Mouse (Mus musculus) small intestine, adult 2 months (tissue): ENCODE measurements around the gene Ip6k1. TPM values are rescaled to one million over a fixed set of nuclear protein-coding genes. Genes with fewer than 3 reads are reported as not detected.

ENCODE experiments used
- H3K27ac ChIP-seq: fragments of 200-500 bp; 2 replicates; pipeline ENCODE4 v1.5.1; 2012; ENCODE audit warnings: low read depth, low read length, control low read depth, inconsistent platforms; ENCODE audit not compliant: insufficient read depth
- H3K27me3 ChIP-seq: fragments of 200-500 bp; 2 replicates; pipeline ENCODE4 v1.6.1; 2012; ENCODE audit warnings: mild to moderate bottlenecking, moderate library complexity, low read length, inconsistent platforms; ENCODE audit not compliant: control insufficient read depth, insufficient read depth
- H3K36me3 ChIP-seq: fragments of 200-500 bp; 2 replicates; pipeline ENCODE4 v1.6.1; 2012; ENCODE audit warnings: mild to moderate bottlenecking, low read length, control low read depth, inconsistent platforms; ENCODE audit not compliant: control insufficient read depth, insufficient read depth
- H3K4me1 ChIP-seq: fragments of 200-500 bp; 2 replicates; pipeline ENCODE4 v1.6.1; 2012; ENCODE audit warnings: low read length, inconsistent platforms, mixed read lengths; ENCODE audit not compliant: control insufficient read depth, insufficient read depth, insufficient read length
- H3K4me3 ChIP-seq: fragments of 200-500 bp; 2 replicates; pipeline ENCODE4 v1.5.1; 2012; ENCODE audit warnings: low read depth, mild to moderate bottlenecking, control low read depth, inconsistent platforms, low read length, moderate library complexity
- CTCF ChIP-seq: fragments of 200-500 bp; IDR thresholded peaks from 2 replicates; pipeline ENCODE4 v1.5.1; 2012; ENCODE audit warnings: low read depth, mild to moderate bottlenecking, control low read depth, inconsistent platforms, low read length, moderate library complexity, mixed read lengths; ENCODE audit not compliant: insufficient replicate concordance, insufficient read length; ENCODE audit errors: extremely low read depth
- POLR2A ChIP-seq: fragments of 200-500 bp; IDR thresholded peaks from 2 replicates; pipeline ENCODE4 v1.6.1; 2012; ENCODE audit warnings: low read depth, mild to moderate bottlenecking, control low read depth, inconsistent platforms, low read length, moderate library complexity
- WGBS: fragments of 180-500 bp; shearing (Covaris S2); methylation state at CpG from one replicate; pipeline ENCODE4 v1.1.7; 2018; 5-methylcytosine and 5-hydroxymethylcytosine counted together
- polyA plus RNA-seq: library from polyadenylated mRNA; depleted of rRNA; stranded (reverse); fragments of >200 nt; gene quantifications from 2 replicates; pipeline ENCODE4 v1.2.3, GENCODE M21; 2012

The Ip6k1 gene
- polyA plus RNA-seq, 1 experiment, result 160 TPM

- H3K27ac ChIP-seq, result peak overlapping the region; percentile 74
- peaks cover 41% of the 10 kb centered on the region for H3K36me3 ChIP-seq
- peaks cover 18% of the 10 kb centered on the region for H3K4me1 ChIP-seq
- no peak for TF ChIP-seq POLR2A
- no peaks in the 10 kb centered on the region for H3K27me3 ChIP-seq
- WGBS, result 63% methylated on average over 4 of the region's 4 CpGs
- H3K4me3 ChIP-seq, result no peak overlapping the region
Observed at GRCm38 (mm10) chr9:107983421-107983890, 18.8 kb upstream of the Ip6k1 start.

DNA sequence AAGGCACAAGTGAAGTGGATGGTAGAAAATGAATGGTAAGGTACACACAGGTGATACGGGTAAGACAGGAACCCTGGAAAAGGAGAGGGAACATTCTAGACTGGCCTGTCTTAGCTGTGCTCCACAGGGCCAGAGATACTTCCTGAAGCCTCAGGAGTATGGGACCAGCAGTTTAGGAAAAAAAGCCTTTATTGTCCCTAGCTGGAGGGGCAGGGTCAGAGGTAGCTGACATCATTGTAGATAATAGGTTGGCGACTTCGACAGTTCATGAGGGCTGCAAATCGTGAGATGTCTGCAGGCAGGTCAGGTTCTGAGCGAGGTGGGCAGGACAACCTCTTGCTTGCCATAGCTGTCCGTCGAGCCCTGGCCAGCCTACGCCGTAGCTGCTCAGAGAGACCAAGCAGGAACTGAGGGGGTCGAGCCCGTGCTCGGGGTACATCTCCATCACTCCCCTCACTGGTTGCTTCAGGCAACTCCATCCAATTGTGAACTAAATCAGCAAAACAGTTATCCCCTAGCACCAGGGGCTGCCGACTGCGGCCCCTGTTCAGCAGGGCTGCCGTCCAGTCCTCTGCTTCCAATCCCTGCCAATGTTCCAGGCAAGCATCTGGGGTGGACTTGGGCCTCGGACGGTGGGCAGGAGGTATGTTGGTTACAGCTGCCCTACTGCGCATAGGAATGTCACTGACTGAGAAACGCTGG is 18.1 kb upstream of the Ip6k1 start:
- Histone ChIP-seq H3K4me1 (peaks cover 18% of the 10 kb centered on the region), H3K36me3 (peaks cover 34% of the 10 kb centered on the region), H3K27me3 (no peaks in the 10 kb centered on the region), H3K4me3 (peak overlapping the region; percentile 66), H3K27ac (peak overlapping the region; percentile 46)
- TF ChIP-seq CTCF (no peak), POLR2A (no peak)
- 77% methylated on average over 19 of the region's 19 CpGs for WGBS

GRCm38 (mm10) chr9:107984754-107985055 is 17.6 kb upstream of the Ip6k1 start:
- Histone ChIP-seq H3K36me3 (peaks cover 29% of the 10 kb centered on the region), H3K27ac (no peak overlapping the region), H3K4me3 (peak overlapping the region; percentile 66), H3K27me3 (no peaks in the 10 kb centered on the region), H3K4me1 (peaks cover 18% of the 10 kb centered on the region)
- no peak for TF ChIP-seq CTCF
- TF ChIP-seq POLR2A, result no peak
- WGBS, result 75% methylated on average over 9 of the region's 9 CpGs

DNA sequence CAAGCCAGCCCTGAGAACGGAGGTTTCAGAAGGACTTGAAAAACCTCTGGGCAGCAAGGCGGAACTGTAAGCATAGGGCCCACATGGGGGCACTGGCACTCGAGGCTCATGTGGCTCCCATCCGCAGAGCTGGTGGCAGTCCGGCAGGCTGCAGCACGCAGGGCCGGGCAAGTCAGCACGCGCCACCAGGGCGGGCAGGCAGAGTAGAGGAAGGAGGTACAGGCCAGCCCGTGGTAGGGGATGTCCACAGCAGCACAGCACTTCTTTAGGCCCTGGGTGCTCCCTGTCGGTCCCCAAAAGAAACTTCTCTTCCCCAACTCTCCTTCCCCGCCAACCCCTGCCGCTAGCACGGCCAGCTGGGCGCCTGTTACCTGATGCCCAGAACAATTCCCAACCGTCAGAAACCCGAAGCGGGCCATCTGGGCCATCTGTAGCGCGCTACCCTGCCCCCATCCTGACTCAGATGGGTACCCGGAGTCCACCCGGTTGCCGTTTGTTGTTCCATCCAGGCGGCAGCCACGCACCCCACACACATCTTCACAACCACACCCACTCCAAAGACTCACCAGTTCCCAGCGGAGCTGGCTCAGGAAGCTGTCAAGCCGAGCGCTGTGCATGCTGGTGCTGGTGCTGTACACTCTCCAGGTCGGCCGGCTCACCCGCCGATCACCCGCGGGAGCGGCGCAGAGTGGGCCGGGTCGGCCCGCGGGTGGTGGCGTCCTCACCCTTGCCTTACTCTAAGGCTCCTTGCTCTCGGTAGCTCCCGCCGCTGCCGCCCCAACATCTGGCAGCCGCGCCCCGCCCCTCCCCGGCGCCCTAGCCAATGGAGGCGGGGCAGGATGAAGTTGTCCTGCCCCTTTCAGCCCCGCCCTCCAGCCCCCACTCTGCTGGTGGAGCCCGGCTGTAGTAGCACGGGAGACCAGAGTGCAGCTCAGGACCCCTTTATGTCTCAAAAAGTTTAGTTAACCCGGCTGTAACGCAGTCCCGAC is 16.9 kb upstream of the Ip6k1 start, which contains the start of gene Inka1:
TSS of gene Inka1 (minus strand) at position 749 of the 989 bp plus-strand sequence.
- Histone ChIP-seq H3K27me3 (no peaks in the 10 kb centered on the region), H3K4me3 (peak within 1 kb of the TSS; percentile 66), H3K27ac (0 out of 2 replicates have a peak within 1 kb of the TSS, but pooled peaks have one; percentile 4), H3K36me3 (peaks cover 23% of the 10 kb centered on the region), H3K4me1 (peaks cover 18% of the 10 kb centered on the region)
- 3% methylated on average over 58 of the region's 58 CpGs for WGBS
- 0 out of 2 replicates have a peak, but pooled peaks have one; percentile 40 for TF ChIP-seq POLR2A
- TF ChIP-seq CTCF, result no peak

GRCm38 (mm10) chr9:107986376-107986775 is 15.9 kb upstream of the Ip6k1 start:
- no peak for TF ChIP-seq POLR2A
- peak; percentile 87 for TF ChIP-seq CTCF
- WGBS, result 2% methylated on average over 18 of the region's 18 CpGs

GRCm38 (mm10) chr9:107987950-107988349 is 14.4 kb upstream of the Ip6k1 start:
- TF ChIP-seq POLR2A (no peak), CTCF (no peak)
- 68% methylated on average over 3 of the region's 3 CpGs for WGBS
- Histone ChIP-seq H3K4me1 (peaks cover 13% of the 10 kb centered on the region), H3K36me3 (peaks cover 10% of the 10 kb centered on the region), H3K27me3 (no peaks in the 10 kb centered on the region), H3K27ac (no peak overlapping the region), H3K4me3 (no peak overlapping the region)

More at GRCm38 (mm10) chr9:107986376-107986775, 15.9 kb upstream of the Ip6k1 start:
- Histone ChIP-seq H3K27ac (no peak overlapping the region), H3K4me3 (peak overlapping the region; percentile 66), H3K4me1 (peaks cover 17% of the 10 kb centered on the region), H3K27me3 (no peaks in the 10 kb centered on the region), H3K36me3 (peaks cover 16% of the 10 kb centered on the region)

DNA sequence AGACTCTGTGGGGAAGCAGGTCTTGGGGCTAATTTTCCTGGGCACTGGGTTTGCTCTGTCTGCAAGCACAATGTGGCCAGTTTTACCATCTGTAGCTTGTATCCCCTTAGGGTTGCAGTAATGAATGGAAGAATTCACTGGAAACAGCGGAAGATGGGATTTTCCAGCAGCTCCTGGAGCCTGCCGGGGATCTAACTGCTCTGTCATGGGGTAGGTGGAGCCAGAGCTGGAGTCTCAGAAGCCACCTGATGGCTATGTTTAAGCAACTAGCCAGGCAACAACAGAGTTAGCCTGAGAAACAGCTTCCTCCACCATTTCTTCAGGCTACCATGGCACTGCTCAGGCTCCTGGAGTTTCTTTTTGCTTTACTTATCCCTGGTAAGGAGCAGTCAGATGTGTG is 10.1 kb upstream of the Ip6k1 start, which contains the start of gene Cdhr4:
TSS of gene Cdhr4 (plus strand) at position 301 of the 400 bp plus-strand sequence.
- Histone ChIP-seq H3K4me1 (no peaks in the 10 kb centered on the region), H3K27me3 (no peaks in the 10 kb centered on the region), H3K27ac (no peak within 1 kb of the TSS), H3K4me3 (no peak within 1 kb of the TSS), H3K36me3 (no peaks in the 10 kb centered on the region)
- TF ChIP-seq POLR2A, result no peak
- TF ChIP-seq CTCF, result no peak
- 80% methylated on average over 2 of the region's 2 CpGs for WGBS
